Mouse (Mus musculus) kidney, postnatal 0 days (tissue): Measurements from ENCODE around the gene Lrmda. TPM values are rescaled to one million over a fixed set of nuclear protein-coding genes. Genes with fewer than 3 reads are reported as not detected.

Experiments
- ATAC-seq: fragments of 200-750 bp; cut with Nextera tagmentation; replicated peaks from 2 replicates; pipeline ENCODE4 v1.8.0; 2017; ENCODE audit warnings: low read depth, moderate number of reproducible peaks, moderate TSS enrichment, moderate library complexity; ENCODE audit not compliant: low FRiP score
- DNase-seq: peaks from one replicate; pipeline ENCODE4 v3.0.0-alpha.2; 2016; ENCODE audit warnings: low spot score
- H3K27ac ChIP-seq: fragments of 300-500 bp; sonication (generic); 2 replicates; pipeline ENCODE4 v1.5.1; 2014; ENCODE audit warnings: mild to moderate bottlenecking
- H3K27me3 ChIP-seq: fragments of 300-500 bp; sonication (generic); 2 replicates; pipeline ENCODE4 v1.6.1; 2014; ENCODE audit warnings: low read length, mixed read lengths; ENCODE audit not compliant: insufficient read depth
- H3K36me3 ChIP-seq: fragments of 300-500 bp; sonication (generic); 2 replicates; pipeline ENCODE4 v1.6.1; 2014; ENCODE audit warnings: low read length, mixed read lengths; ENCODE audit not compliant: insufficient read depth
- H3K4me1 ChIP-seq: fragments of 300-500 bp; sonication (generic); replicated peaks from 2 replicates; pipeline ENCODE4 v1.6.1; 2014; ENCODE audit warnings: antibody characterized with exemption, low read length, mixed read lengths; ENCODE audit not compliant: insufficient read depth
- H3K4me2 ChIP-seq: fragments of 300-500 bp; sonication (generic); 2 replicates; pipeline ENCODE4 v1.6.1; 2014; ENCODE audit warnings: mild to moderate bottlenecking, low read length, moderate library complexity, mixed read lengths
- H3K4me3 ChIP-seq: fragments of 300-500 bp; sonication (generic); replicated peaks from 2 replicates; pipeline ENCODE4 v1.5.1; 2014; ENCODE audit warnings: low read depth, low read length
- H3K9ac ChIP-seq: fragments of 300-500 bp; sonication (generic); 2 replicates; pipeline ENCODE4 v1.6.1; 2014; ENCODE audit warnings: low read depth, low read length
- H3K9me3 ChIP-seq: fragments of 300-500 bp; sonication (generic); replicated peaks from 2 replicates; pipeline ENCODE4 v1.6.1; 2016; ENCODE audit warnings: low read length, inconsistent platforms, mixed read lengths
- CTCF ChIP-seq: IDR thresholded peaks from 2 replicates; pipeline ENCODE4 v1.5.1; 2016; ENCODE audit warnings: antibody characterized with exemption, low read depth, mild to moderate bottlenecking, moderate library complexity
- WGBS: fragments of 180-500 bp; shearing (Covaris S2); extraction: QIAGEN DNeasy Blood & Tissue Kit; methylation state at CpG from one replicate; pipeline ENCODE4 v1.1.7; 2014; 5-methylcytosine and 5-hydroxymethylcytosine counted together
- polyA plus RNA-seq: library from polyadenylated mRNA; unstranded; fragments of >200 nt; fragmentation: Nextera tagmentation; extraction: Ambion mirVana; gene quantifications from 2 replicates; pipeline ENCODE4 v1.2.1, GENCODE M21; 2015

Lrmda gene
- polyA plus RNA-seq, 1 experiment from 2014 or later, result 0.83 TPM

- Histone ChIP-seq H3K36me3 (no peaks in the 10 kb centered on the region), H3K27ac (no peak overlapping the region), H3K9ac (no peak overlapping the region), H3K4me3 (no peak overlapping the region), H3K4me1 (no peaks in the 10 kb centered on the region), H3K27me3 (no peaks in the 10 kb centered on the region), H3K9me3 (no peaks in the 10 kb centered on the region), H3K4me2 (no peak overlapping the region)
- TF ChIP-seq CTCF, result peak; percentile 27; the same call in 1 of the 2 replicates
- DNase-seq (no peak), ATAC-seq (no peak)
- 82% methylated on average over 1 of the region's 1 CpGs for WGBS
These were observed 444.8 kb downstream of the Lrmda start for GRCm38 (mm10) chr14:22464314-22464713.

GRCm38 (mm10) chr14:22471041-22471440 lies 451.5 kb downstream of the Lrmda start:
- 79% methylated on average over 4 of the region's 4 CpGs for WGBS
- ATAC-seq (no peak), DNase-seq (no peak)
- Histone ChIP-seq H3K27ac (no peak overlapping the region), H3K4me3 (no peak overlapping the region), H3K9me3 (no peaks in the 10 kb centered on the region), H3K4me2 (no peak overlapping the region), H3K4me1 (0 out of 2 replicates have a peak, but pooled peaks cover 3% of the 10 kb centered on the region), H3K36me3 (no peaks in the 10 kb centered on the region), H3K9ac (no peak overlapping the region), H3K27me3 (0 out of 2 replicates have a peak, but pooled peaks cover 2% of the 10 kb centered on the region)
- no peak for TF ChIP-seq CTCF

- DNase-seq (peak; percentile 90), ATAC-seq (no peak)
- 0 out of 2 replicates have a peak, but pooled peaks cover 2% of the 10 kb centered on the region for H3K27me3 ChIP-seq
- no peak overlapping the region for H3K9ac ChIP-seq
- no peaks in the 10 kb centered on the region for H3K9me3 ChIP-seq
- 25% methylated on average over 7 of the region's 7 CpGs for WGBS
- no peak overlapping the region for H3K4me2 ChIP-seq
- H3K4me1 ChIP-seq, result 0 out of 2 replicates have a peak, but pooled peaks cover 3% of the 10 kb centered on the region
- no peak overlapping the region for H3K27ac ChIP-seq
- no peak overlapping the region for H3K4me3 ChIP-seq
- TF ChIP-seq CTCF, result 0 out of 2 replicates have a peak, but pooled peaks have one; percentile 7
- no peaks in the 10 kb centered on the region for H3K36me3 ChIP-seq
These were observed 453.9 kb downstream of the Lrmda start for GRCm38 (mm10) chr14:22473451-22473850.

GRCm38 (mm10) chr14:22473991-22474390 lies 454.5 kb downstream of the Lrmda start:
- 0 out of 2 replicates have a peak, but pooled peaks cover 2% of the 10 kb centered on the region for H3K27me3 ChIP-seq
- H3K9me3 ChIP-seq, result no peaks in the 10 kb centered on the region
- H3K9ac ChIP-seq, result no peak overlapping the region
- no peak for ATAC-seq
- no peak overlapping the region for H3K27ac ChIP-seq
- TF ChIP-seq CTCF, result no peak
- WGBS, result 30% methylated on average over 6 of the region's 6 CpGs
- 0 out of 2 replicates have a peak, but pooled peaks cover 3% of the 10 kb centered on the region for H3K4me1 ChIP-seq
- no peak overlapping the region for H3K4me2 ChIP-seq
- H3K36me3 ChIP-seq, result no peaks in the 10 kb centered on the region
- peak; percentile 43 for DNase-seq
- H3K4me3 ChIP-seq, result no peak overlapping the region

- 94% methylated on average over 2 of the region's 2 CpGs for WGBS
- ATAC-seq, result no peak
- Histone ChIP-seq H3K4me2 (no peak overlapping the region), H3K36me3 (no peaks in the 10 kb centered on the region), H3K27ac (no peak overlapping the region), H3K4me3 (no peak overlapping the region), H3K4me1 (no peaks in the 10 kb centered on the region), H3K9ac (no peak overlapping the region), H3K9me3 (no peaks in the 10 kb centered on the region), H3K27me3 (no peaks in the 10 kb centered on the region)
- TF ChIP-seq CTCF, result no peak
- no peak for DNase-seq
These were observed 473.8 kb downstream of the Lrmda start for GRCm38 (mm10) chr14:22493326-22493725.

GRCm38 (mm10) chr14:22494290-22494689 lies 474.8 kb downstream of the Lrmda start:
- no peak for ATAC-seq
- no peak for TF ChIP-seq CTCF

GRCm38 (mm10) chr14:22494866-22495265 lies 475.4 kb downstream of the Lrmda start:
- H3K27me3 ChIP-seq, result no peaks in the 10 kb centered on the region
- H3K4me3 ChIP-seq, result no peak overlapping the region
- DNase-seq (no peak), ATAC-seq (no peak)
- no peak for TF ChIP-seq CTCF
- no peaks in the 10 kb centered on the region for H3K4me1 ChIP-seq
- H3K9ac ChIP-seq, result no peak overlapping the region
- H3K9me3 ChIP-seq, result no peaks in the 10 kb centered on the region
- no peak overlapping the region for H3K27ac ChIP-seq
- H3K36me3 ChIP-seq, result no peaks in the 10 kb centered on the region
- H3K4me2 ChIP-seq, result no peak overlapping the region
- WGBS, result 63% methylated on average over 10 of the region's 10 CpGs

More at GRCm38 (mm10) chr14:22494290-22494689, 474.8 kb downstream of the Lrmda start:
- H3K27me3 ChIP-seq, result no peaks in the 10 kb centered on the region
- H3K9me3 ChIP-seq, result no peaks in the 10 kb centered on the region
- no peak overlapping the region for H3K4me3 ChIP-seq
- no peak overlapping the region for H3K27ac ChIP-seq
- no peaks in the 10 kb centered on the region for H3K36me3 ChIP-seq
- no peak overlapping the region for H3K9ac ChIP-seq
- no peak overlapping the region for H3K4me2 ChIP-seq
- no peak for DNase-seq
- H3K4me1 ChIP-seq, result no peaks in the 10 kb centered on the region
